Mouse (Mus musculus) layer of hippocampus, postnatal 14 days (tissue): ENCODE data around the gene Zdhhc14. TPM values are rescaled to one million over a fixed set of nuclear protein-coding genes. Genes with fewer than 3 reads are reported as not detected.

Source experiments
- DNase-seq, 2 experiments: peaks; one replicate each; pipeline ENCODE4 v3.0.0; 2021 to 2022; ENCODE audit warnings: low spot score in 2 of 2, mixed read lengths in 1 of 2
- total RNA-seq, 2 experiments: library from RNA; stranded (reverse); gene quantifications; 2 replicates each; pipeline ENCODE4 v1.2.3; 2021

Gene Zdhhc14
- total RNA-seq, 2 experiments from 2014 or later: 41.2 to 42.2 TPM

DNA sequence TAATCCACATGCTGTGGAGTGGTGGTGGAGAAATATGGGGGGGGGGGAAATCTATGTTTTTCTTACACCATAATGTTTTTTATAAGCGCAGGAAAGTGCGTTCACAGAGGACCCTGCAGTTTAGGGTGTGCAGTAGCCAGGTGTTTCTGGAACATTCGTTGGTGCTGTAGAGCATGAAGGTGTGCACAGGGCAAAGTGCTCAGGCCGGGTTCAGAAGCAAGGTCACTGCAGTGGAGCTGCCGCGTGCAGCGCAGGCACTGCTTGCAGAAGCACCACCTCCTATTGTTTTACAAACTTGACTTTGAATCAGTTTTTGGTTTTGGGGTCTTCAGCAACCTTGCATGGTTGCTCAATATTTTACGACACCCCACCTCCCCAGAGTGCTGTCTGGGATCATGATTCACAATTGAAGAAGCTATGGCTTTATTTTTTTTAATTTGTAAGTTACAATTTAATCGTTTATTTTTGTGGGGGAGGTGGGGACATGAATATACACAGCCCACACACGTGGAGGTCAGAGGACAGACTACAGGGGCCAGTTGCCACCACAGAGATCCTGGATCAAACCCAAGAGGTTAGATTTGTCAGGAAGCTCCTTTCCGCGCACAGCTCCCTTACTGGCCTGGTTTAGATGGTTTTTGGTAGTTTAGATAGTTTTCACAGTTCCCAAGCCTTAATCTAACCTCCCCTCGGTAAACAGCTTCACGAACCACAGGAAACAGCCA, 59.8 kb downstream of the Zdhhc14 start:
- DNase-seq: no peak

DNA sequence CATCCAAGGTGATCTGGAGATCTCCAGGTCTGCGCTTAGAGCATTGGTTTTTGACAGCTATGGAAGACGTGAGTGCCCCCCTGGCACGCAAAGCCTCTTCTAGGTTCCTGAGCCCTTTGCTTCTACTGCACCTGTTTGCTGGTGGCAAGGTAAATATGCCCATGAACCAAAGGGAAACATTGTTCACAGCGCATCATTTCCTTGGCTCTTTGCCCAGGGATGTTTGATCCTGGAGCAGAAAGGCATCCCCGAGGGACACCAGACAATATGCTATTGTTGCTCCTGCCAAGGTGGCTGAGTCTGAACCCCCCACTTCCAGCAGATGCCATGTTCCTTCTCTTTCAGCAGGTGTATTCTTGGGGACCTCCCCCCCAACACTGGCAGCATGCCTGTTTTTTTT, 61.2 kb downstream of the Zdhhc14 start:
- no peak for DNase-seq

DNA sequence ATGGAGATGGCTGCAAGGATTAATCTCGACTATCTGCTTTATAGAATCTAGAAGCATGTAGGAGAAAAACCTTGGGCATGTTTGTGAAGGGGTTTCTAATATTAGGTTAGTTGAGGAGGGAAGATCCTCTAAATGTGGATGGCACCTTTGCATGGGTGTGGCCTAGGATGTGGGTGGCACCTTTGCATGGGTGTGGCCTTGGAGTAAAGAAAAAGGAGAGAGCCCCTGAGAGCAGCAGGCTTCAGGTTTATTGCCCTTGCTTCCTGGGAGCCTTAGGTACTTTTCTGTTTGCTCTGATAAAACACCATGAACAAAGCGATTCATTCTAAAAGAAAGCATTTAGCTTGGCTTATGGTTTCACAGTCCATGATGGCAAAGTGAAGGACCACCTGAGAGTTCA, 62.2 kb downstream of the Zdhhc14 start:
- no peak for DNase-seq

DNA sequence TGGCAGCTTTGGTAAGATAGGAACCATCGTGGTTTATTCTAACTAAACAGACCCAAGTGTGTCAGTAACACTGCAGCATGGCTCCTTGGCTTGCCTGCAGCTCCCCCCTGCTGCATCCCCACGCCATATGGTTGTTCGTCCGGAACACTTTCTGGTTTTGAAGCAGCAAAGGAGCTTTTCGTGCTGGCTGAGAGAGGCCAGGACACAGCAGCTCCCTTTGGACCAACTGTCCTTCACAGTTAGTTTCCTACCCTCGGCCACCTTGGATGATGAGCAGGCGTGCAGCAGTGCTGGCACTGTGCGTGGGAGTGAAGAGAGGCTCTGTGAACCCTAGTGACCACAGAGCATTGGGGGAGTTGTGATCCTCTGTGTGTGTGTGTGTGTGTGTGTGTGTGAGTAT, 64.2 kb downstream of the Zdhhc14 start:
- DNase-seq: no peak

DNA sequence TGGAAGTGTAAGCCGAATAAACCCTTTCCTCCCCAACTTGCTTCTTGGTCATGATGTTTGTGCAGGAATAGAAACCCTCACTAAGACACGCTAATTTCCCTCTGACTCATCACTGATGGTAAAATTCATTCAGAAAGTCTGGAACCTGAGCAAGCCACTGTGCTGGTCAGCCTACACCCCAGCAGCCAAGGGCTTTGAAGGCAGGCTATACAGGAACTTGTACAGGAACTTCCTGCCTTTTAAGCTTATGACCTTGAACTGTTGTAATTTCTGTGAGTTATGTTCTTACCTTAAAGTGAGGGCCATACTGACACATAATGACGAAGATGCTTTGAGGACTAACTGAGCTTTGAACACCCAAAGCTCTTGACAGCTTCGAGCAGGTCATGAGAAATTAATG, 67.9 kb downstream of the Zdhhc14 start:
- no peak for DNase-seq

DNA sequence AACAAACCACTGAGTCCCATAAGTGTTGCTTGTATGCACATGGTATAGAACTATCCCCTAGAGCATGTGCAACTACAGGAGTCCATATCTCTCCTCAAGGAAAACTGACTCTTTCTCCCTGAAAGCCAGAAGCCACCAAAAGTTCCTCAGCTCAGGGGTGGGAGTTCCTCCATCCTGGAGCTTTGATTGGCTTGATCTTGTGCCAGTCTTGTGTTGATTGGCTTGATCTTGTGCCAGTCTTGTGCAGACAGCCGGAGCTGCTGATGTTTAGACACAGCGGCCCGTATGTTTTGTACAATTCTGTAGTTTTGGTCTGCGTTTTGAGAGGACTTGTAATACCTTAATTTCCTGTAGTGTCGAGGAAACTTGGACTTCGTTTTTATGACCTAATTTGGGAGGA, 70.8 kb downstream of the Zdhhc14 start:
- no peak for DNase-seq

DNA sequence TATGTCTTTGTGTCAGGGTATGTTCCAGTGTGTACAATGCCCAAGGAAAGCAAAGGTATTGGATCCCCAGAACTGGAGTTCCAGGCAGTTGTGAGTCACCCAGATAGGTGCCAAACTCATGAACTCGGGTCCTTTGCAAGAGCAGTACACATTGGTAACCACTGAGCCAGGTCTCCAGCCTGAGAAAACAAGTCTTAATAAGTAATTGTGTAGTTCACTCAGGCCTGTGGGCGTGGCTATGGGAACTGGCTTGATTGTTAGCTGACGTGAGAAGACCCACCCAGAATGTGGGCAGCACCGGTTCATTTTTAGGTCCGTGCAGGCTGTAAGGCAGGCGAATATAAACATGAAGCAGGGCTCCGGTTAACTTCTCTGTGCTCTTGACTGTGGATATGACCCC, 73.6 kb downstream of the Zdhhc14 start:
- DNase-seq: no peak

DNA sequence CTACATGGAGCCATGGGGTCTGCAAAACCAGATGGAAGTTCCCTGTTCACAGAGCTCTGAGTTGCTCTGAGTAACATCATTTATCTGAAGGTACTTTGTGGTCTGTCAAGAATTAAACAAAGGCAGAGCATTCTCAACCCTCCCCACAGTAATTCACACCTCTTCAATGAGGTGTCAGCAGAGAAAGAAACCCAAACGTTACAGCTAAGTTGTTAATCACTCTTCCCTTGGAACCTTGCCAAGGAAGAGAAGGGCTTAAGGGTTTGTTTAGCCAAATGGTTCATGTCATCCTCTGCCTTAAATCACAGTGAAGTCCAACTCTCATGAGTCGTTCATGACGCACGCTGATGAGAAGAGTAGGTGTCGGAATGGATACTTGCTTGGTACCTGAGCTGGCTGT, 75.6 kb downstream of the Zdhhc14 start:
- DNase-seq: no peak

DNA sequence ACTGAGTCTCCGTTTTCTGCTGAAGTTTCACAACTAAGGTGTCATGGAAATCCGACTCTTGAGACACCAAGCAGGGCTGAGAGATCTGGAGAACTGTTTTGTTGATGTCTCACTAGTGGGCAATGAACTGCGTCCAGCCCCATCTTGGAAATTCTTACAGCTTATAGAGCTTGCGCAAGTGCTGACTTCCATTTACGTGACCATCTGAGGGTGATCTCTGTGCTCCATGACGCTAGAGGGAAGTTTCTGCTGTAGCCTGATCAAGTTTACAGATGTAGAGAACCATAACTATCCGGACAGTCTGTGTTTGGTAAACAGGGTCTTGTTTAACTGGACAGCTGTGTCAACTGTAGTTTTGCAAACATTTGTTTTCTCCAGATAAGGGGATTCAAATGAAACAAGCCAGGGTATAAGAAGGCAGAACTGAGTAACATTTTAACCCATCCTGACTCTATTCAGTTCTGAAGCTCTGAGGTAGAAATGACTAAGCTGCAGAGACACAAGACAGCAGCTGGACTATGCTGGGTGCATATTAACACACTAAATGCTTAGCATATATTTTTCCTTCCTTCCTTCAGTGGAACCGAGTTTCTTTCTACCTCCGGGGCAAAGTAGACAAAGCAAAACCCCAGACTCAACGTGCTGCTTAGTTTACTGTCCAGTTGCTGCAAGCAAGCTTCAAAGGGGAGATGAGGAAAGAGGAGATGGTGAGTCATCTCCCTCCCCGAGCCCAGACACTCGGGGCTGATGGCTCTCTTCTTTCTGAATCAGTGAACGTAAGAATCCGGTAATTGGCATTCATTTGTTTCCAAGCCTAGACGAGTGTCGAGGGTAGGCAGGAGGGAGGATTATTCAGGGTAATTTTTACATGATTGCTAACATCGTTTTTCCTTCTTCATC, 77.0 kb downstream of the Zdhhc14 start:
- DNase-seq: no peak

DNA sequence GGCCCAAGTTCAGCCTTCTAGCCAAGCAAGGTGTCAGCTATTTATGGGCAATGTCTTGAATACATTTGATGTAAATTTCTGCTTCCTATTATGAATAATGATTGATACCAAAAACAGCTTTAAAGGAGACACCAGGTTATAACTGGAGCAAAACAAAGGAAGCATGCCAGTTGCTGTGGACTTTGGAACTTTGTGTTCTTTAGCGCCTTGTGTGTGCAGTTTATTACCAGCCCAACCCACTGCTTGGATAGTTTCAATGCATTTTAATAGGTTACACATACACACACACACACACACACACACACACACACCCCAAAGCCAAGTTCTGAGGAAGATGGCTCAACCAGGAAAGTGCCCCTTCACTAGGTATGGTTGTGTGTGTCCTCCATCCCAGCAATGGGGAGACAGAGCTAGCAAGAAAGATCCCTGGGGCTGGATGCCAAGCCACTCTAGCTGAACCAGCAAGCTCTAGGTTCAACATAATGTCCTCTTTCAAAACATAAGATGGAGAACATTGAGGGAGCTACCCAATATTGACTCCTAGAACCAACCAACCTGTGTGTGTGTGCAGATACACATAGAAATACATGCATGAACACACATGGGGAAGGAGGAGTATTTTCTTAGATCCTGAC, 79.9 kb downstream of the Zdhhc14 start:
- no peak for DNase-seq

DNA sequence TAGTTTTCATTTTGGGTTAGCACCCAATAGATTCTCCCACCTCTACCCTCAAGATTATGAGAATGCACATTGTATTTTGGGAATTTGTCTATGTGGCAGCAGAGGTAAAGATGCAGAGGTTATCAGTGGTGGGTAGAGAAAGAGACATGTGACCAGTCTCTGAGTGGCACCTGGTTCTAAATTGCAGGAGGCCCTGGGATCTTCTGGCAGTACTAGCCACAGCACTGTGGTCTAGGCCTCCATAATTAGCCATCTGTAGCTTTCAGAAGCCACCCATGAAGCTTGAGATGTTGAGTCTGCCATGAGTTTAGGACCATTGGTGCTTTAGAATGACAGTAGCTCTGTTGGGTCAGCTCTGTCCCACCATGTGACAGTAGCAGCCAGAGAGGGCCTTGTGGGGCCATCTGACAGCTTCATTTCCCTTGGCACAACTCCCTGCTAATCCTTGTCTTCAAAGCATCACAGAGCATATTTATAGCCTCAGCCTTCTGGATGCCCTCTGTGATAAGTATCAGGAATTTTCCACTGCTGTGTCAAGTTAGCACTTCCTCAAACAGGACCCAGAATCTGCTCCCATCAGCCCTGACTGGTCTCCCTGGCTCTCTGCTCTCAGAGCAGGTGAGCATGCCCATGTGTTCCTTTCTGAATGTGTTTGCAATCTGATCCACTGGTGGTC, 80.5 kb downstream of the Zdhhc14 start:
- no peak for DNase-seq

DNA sequence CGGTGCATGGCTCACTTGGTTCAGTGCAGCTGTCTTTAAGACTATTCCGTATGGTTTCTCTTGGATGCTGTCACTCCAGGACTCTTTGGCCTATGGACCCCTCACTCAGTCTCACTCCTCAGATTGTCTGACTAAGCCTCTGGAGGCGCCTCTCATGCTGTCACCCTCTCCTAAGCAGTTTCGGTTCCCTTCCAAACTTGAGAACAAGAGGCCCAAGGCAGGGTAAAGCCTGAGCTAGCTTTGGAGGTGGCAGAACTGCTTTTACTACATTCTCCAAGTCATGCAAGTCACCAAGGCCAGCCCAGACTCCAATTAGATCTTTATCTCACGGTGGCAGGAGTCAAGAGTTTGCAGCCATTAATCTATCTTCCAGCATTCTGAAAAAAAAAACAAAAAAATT, 82.3 kb downstream of the Zdhhc14 start:
- no peak for DNase-seq

DNA sequence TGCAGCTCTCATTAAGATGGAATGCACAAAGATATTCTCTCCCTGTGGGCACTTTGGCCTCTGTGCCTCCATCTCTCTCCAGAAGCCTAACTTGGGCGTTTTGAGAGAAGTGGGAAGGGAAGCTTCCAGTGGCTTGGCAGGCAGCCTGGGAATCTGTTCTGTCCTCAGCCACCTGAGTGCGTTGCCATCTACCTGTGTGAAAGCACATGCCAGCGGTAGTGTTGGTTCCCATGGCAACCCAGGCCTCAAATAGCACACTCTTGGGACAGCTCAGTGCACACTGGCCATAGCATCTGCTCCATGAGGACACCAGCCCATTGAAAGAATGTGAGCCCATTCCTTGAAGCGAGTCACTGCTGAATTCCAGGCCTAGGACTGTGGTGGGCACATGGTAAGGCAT, 83.2 kb downstream of the Zdhhc14 start:
- no peak for DNase-seq

DNA sequence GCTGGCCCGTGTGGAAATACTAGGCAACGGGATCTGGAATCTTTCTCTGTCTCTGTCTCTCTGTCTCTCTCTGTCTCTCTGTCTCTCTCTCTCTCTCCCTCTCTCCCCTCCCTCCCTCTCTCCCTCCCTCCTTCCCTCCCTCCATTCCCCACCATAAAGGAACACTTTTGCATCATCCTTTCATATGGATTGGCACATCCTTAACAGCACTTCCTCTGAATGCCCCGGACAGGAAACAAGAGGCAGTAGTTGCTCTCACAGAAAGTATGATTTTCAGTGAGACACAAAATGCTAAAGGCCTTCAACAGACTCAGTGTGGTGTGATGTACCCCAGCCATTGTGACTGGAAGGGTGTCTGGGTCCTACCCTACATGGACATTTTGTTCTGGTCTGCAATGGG, 89.9 kb downstream of the Zdhhc14 start:
- DNase-seq: no peak

DNA sequence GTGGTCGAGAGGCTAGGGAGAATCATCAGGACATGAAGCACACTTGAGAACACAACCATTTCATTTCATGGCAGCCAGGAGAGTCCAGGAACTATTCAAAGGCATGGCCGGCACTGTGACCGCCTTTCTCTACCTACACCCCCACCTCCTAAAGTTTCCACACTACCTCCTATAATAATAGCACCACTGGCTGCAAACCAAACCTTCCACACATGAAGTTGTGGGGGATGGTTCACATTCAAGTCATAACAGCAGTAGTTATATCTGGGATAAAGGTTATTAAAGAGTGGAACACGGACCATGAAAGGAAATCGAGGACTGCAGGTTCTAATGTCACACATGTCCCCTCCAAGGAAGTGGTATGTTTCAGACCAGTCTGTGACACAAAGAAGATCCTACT, 90.6 kb downstream of the Zdhhc14 start:
- DNase-seq: no peak

DNA sequence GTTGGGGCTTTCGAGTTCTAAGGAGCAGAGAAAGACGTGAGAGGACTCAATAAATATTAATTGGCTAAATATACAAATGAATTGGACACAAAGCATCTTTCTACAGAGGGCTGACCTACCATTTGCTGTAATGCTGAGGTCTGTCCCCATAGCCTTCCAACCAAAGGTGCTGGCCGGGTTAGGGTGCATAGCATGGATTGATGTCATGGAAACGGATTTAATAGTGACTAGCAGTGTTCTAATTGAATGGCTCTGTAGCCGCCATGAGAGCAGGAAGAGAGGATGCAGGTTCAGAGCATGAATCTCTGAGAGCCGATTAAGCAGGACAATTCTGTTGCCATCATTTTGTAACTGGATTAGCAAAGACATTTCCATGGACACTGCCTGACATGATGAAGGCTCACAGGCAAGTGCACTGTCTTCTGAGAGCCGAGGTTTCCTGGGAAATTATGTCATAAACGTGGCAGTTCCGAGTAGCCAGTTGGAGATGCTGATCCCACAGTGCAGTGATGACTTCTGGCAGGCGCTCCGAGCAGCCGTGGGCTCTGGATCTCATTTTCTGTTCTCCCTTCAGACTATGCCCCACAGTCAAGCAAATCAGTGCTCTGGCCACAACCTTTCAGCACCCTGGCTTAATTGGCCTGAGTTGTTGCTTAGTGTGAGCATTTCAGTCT, 91.3 kb downstream of the Zdhhc14 start:
- no peak for DNase-seq

DNA sequence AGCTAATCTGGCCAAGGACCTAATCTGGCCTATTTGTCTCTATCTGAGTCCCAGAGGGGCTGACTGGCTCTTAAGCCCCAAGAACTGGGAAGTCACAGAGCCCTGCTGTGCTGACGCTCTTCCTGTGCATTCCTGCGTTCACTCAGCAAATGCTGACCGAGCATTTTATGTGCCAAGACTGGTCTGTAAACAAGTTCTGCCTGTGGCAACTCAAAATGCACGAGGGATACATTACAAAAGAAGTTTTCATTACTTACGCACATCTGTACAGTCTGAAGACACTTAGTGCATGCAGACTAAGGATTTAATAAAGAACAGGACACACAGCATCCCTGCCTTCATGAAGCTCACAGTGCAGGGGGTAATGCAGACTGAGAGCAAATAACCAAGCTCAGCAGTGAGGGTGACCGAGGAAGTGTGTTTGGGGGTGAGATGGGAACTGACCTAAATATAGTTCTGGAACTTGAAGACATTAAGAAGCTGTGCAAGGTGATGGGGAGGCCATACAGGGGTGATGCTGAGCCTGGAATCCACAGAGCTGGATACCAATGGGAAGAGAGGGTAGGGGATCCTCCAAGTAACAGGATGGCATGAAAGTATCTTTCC, 99.3 kb downstream of the Zdhhc14 start:
- DNase-seq: peak in 1 of 2 experiments; percentile 33

DNA sequence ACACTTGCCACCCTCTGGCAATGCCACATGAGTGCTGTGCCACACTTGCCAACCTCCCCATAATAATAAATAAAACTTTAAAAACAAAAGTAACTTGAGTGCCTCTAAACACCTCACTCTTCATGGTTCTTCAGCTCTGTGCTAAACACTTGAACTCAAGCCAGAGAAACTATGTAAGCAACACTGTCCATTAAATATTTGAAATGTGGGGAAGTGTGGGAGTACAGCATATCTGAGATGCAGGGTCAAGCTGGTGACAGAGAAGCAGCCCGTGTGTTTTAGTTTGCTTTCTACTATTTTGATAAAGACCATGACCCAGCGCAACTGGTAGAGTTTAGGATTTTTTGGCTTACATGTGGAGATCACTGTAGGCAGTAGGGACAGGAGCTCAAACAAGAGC, 100.7 kb downstream of the Zdhhc14 start:
- DNase-seq: no peak

DNA sequence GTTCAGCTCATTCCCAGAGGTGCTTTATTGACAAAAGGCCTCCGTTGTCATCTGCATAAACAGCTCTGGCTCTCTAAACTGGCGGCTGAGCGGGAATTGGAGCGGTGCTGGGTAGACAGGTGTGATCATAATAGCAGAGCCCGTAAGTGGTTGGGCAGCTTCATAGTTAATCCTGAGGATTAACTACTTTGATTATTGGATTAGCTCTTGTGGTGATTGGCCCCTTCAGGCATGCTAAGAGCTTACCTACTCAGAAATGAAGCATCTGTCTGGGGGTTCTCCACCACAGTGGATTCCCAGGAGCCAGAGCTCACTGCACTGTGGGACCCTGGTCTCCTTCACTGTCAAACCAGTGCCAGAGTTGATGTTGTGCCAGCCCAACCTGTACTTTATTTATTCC, 102.7 kb downstream of the Zdhhc14 start:
- DNase-seq: no peak

DNA sequence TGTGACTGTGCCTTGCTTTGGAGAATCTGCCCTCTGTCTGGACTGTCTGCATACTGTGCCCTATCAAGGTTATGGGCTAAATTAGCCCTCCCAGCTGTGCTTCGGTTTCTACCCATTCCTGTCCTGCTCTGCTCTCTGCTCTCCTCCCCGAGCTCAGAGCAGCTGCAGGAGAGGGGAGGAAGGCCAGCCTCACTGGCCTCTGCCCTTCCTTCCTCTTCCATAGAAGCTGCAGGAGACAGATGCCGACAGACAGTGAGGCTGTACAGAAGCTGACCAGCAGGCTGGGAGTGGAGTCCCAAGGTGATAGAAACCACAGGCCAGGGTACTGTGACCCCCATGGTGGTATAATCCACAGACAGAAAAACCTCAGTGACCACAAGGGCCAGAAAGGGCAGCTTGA, 104.1 kb downstream of the Zdhhc14 start:
- no peak for DNase-seq

DNA sequence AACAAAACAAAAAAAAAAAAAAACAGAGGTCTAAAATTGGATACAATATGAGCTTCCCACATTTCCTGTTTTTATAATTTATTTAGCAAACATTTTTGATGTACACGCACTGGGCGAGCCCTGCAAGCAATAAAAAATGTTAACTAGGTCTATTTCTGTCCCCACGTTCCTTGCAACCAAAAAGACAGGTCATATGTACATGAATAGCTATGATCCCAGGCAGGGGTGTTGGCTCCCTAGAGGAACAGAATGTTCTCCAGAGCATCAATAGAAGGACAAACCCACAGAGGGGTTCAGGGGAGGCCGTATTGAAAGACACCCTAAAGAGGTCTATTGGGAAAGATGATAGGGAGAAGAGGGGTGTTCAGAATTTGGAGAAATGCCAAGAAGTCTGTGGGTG, 106.6 kb downstream of the Zdhhc14 start:
- no peak for DNase-seq
